Comparison of ENCODE assay signal across 10 mouse cellular contexts in genomic region chr3:149273993-149274692, GRCm38 (mm10).
DNase-seq lines count a peak whose midpoint lies in the region; ATAC-seq and TF ChIP-seq lines count a peak whose summit lies in the region.
"Had no signal": no experiment of that assay in that cellular context is flagged by ENCODE, and none has a peak within 500 bp of the region (broad histone marks: within the 10 kb centered on the region; RNA-seq: fewer than 3 reads in every experiment).

No protein-coding gene starts in this region.

- H3K4me1 ChIP-seq in kidney, embryonic 15.5 days, result peaks cover 6% of the 10 kb centered on the region; the same call in 1 of the 2 replicates
- H3K4me1 ChIP-seq in embryonic facial prominence, embryonic 10.5 days, result no peaks in the 10 kb centered on the region
- no peaks in the 10 kb centered on the region for H3K4me1 ChIP-seq in intestine, embryonic 14.5 days (replicated peaks; ENCODE audit: control insufficient read depth, insufficient read depth, low read length)
- H3K4me1 ChIP-seq in liver, embryonic 16.5 days (ENCODE audit: control insufficient read depth, low read depth, low read length), result no peaks in the 10 kb centered on the region; the same call in 1 of the 2 replicates
- H3K4me1 ChIP-seq in midbrain, postnatal 0 days (ENCODE audit: insufficient read depth, low read length), result no peaks in the 10 kb centered on the region
- H3K4me1 ChIP-seq: neural tube, embryonic 12.5 days had no signal

- H3K27me3 ChIP-seq in kidney, embryonic 15.5 days, result no peaks in the 10 kb centered on the region
- no peaks in the 10 kb centered on the region for H3K27me3 ChIP-seq in embryonic facial prominence, embryonic 10.5 days (replicated peaks; ENCODE audit: low read depth, poor library complexity, severe bottlenecking)
- no peaks in the 10 kb centered on the region for H3K27me3 ChIP-seq in intestine, embryonic 14.5 days (replicated peaks; ENCODE audit: control insufficient read depth, insufficient read depth, low read length)
- H3K27me3 ChIP-seq in liver, embryonic 16.5 days (ENCODE audit: control insufficient read depth, insufficient read depth, low read depth, low read length), result no peaks in the 10 kb centered on the region
- no peaks in the 10 kb centered on the region for H3K27me3 ChIP-seq in midbrain, postnatal 0 days (ENCODE audit: insufficient read depth, low read length)
- H3K27me3 ChIP-seq: neural tube, embryonic 12.5 days had no signal

- no peak overlapping the region; the same call in 1 of the 2 replicates for H3K27ac ChIP-seq in kidney, embryonic 15.5 days
- H3K27ac ChIP-seq in embryonic facial prominence, embryonic 10.5 days (replicated peaks), result no peak overlapping the region
- no peak overlapping the region for H3K27ac ChIP-seq in intestine, embryonic 14.5 days (ENCODE audit: low read depth)
- no peak overlapping the region for H3K27ac ChIP-seq in liver, embryonic 16.5 days (ENCODE audit: low read length)
- H3K27ac ChIP-seq in midbrain, postnatal 0 days (ENCODE audit: low read depth, low read length), result no peak overlapping the region
- H3K27ac ChIP-seq: neural tube, embryonic 12.5 days had no signal

- no peak for TF ChIP-seq CTCF in midbrain, postnatal 0 days (IDR thresholded peaks at IDR 0.05)

- H3K9ac ChIP-seq in kidney, embryonic 15.5 days, result no peak overlapping the region
- no peak overlapping the region for H3K9ac ChIP-seq in intestine, embryonic 14.5 days (ENCODE audit: low read length)
- no peak overlapping the region for H3K9ac ChIP-seq in liver, embryonic 16.5 days (ENCODE audit: low read depth, low read length)
- H3K9ac ChIP-seq in midbrain, postnatal 0 days (replicated peaks; ENCODE audit: low read length, poor library complexity, severe bottlenecking), result no peak overlapping the region
- H3K9ac ChIP-seq: neural tube, embryonic 12.5 days had no signal

- no peak for ATAC-seq in kidney, embryonic 15.5 days (replicated peaks; ENCODE audit: low FRiP score)
- no peak for ATAC-seq in intestine, embryonic 14.5 days (replicated peaks; ENCODE audit: low FRiP score, low TSS enrichment, low read depth)
- no peak for ATAC-seq in liver, embryonic 16.5 days (ENCODE audit: low read depth)
- ATAC-seq in midbrain, postnatal 0 days (ENCODE audit: low FRiP score), result no peak

- no peaks in the 10 kb centered on the region for H3K36me3 ChIP-seq in kidney, embryonic 15.5 days
- no peaks in the 10 kb centered on the region for H3K36me3 ChIP-seq in embryonic facial prominence, embryonic 10.5 days (replicated peaks)
- H3K36me3 ChIP-seq in intestine, embryonic 14.5 days (ENCODE audit: control insufficient read depth, insufficient read depth, low read length), result no peaks in the 10 kb centered on the region
- no peaks in the 10 kb centered on the region for H3K36me3 ChIP-seq in liver, embryonic 16.5 days (ENCODE audit: control insufficient read depth, insufficient read depth)
- no peaks in the 10 kb centered on the region for H3K36me3 ChIP-seq in midbrain, postnatal 0 days (ENCODE audit: insufficient read depth, low read length)
- H3K36me3 ChIP-seq: neural tube, embryonic 12.5 days had no signal

- WGBS in kidney, embryonic 15.5 days, result 58% methylated on average over 12 of the region's 12 CpGs
- WGBS in embryonic facial prominence, embryonic 10.5 days, result 62% methylated on average over 12 of the region's 12 CpGs
- WGBS in intestine, embryonic 14.5 days, result 43% methylated on average over 12 of the region's 12 CpGs
- WGBS in liver, embryonic 16.5 days (ENCODE audit: insufficient replicate concordance), result 18% methylated on average over 12 of the region's 12 CpGs
- WGBS in midbrain, postnatal 0 days, result 77% methylated on average over 12 of the region's 12 CpGs

- no peaks in the 10 kb centered on the region for H3K9me3 ChIP-seq in kidney, embryonic 15.5 days (replicated peaks)
- H3K9me3 ChIP-seq in embryonic facial prominence, embryonic 10.5 days, result no peaks in the 10 kb centered on the region
- no peaks in the 10 kb centered on the region for H3K9me3 ChIP-seq in intestine, embryonic 14.5 days (ENCODE audit: control insufficient read depth, low read length)
- no peaks in the 10 kb centered on the region for H3K9me3 ChIP-seq in liver, embryonic 16.5 days (replicated peaks; ENCODE audit: control insufficient read depth, low read length)
- H3K9me3 ChIP-seq in midbrain, postnatal 0 days (ENCODE audit: low read length), result no peaks in the 10 kb centered on the region
- H3K9me3 ChIP-seq: neural tube, embryonic 12.5 days had no signal

- peak overlapping the region; percentile 25 for H3K4me2 ChIP-seq in kidney, embryonic 15.5 days
- H3K4me2 ChIP-seq in intestine, embryonic 14.5 days (ENCODE audit: low read length), result 0 out of 2 replicates have a peak overlapping the region, but pooled peaks have one; percentile 16
- H3K4me2 ChIP-seq in liver, embryonic 16.5 days (ENCODE audit: low read depth, low read length), result peak overlapping the region; percentile 19; the same call in 1 of the 2 replicates
- H3K4me2 ChIP-seq in midbrain, postnatal 0 days (ENCODE audit: low read depth, low read length, poor library complexity, severe bottlenecking), result no peak overlapping the region
- H3K4me2 ChIP-seq: neural tube, embryonic 12.5 days had no signal

- no peak overlapping the region for H3K4me3 ChIP-seq in kidney, embryonic 15.5 days (replicated peaks)
- H3K4me3 ChIP-seq in embryonic facial prominence, embryonic 10.5 days, result peak overlapping the region; percentile 6; the same call in 1 of the 2 replicates
- H3K4me3 ChIP-seq in intestine, embryonic 14.5 days (ENCODE audit: low read depth, low read length), result no peak overlapping the region
- no peak overlapping the region for H3K4me3 ChIP-seq in liver, embryonic 16.5 days (ENCODE audit: low read depth, low read length)
- H3K4me3 ChIP-seq in midbrain, postnatal 0 days (ENCODE audit: low read depth, low read length), result no peak overlapping the region
- H3K4me3 ChIP-seq: neural tube, embryonic 12.5 days had no signal

- DNase-seq in kidney, postnatal 4 days, result no peak
- DNase-seq in embryonic facial prominence, embryonic 10.5 days (ENCODE audit: low spot score), result no peak
- no peak for DNase-seq in intestine, embryonic 14.5 days (ENCODE audit: low spot score)
- DNase-seq in midbrain, postnatal 0 days (ENCODE audit: low spot score), result no peak
- DNase-seq in lung, postnatal 4 days, result no peak
- DNase-seq: gastrocnemius, postnatal 25 days; layer of hippocampus, adult 9-11 months had no signal
